Mouse (Mus musculus): ENCODE data around the gene Foxe3. TPM values are rescaled to one million over a fixed set of nuclear protein-coding genes. Genes with fewer than 3 reads are reported as not detected.
A peak's percentile ranks its signal among the peaks of the same experiment; 100 is the strongest.

The Foxe3 gene
- polyA plus RNA-seq, 1 experiment from 2014 or later: not detected

DNA sequence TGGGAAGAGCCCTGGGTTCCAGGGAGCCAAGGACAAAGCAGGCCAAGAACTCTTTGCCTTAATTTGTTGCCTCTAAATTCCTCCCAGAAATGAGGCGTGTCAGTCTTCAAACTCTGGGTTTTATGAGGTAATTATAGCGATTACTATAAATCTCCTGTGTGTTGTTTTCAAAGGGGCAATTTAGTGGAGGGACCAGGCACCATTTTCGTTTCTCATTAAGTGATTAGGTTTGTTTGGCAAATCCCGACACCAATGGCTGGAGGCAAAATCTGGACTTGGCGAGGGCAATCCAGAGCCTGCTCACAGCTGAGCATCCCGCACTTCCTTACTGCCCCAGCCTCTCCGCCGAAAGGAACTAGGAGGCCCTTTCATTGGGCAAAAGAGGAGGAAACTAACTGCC, 16.8 kb upstream of the Foxe3 start:
- 26% methylated on average over 8 of the region's 8 CpGs for WGBS
- Histone ChIP-seq H3K27me3 (peaks cover 34% of the 10 kb centered on the region), H3K9ac (no peak overlapping the region), H3K4me1 (peaks cover 12% of the 10 kb centered on the region), H3K27ac (no peak overlapping the region), H3K4me3 (replicated peaks) (no peak overlapping the region), H3K9me3 (replicated peaks) (no peaks in the 10 kb centered on the region), H3K4me2 (no peak overlapping the region), H3K36me3 (no peaks in the 10 kb centered on the region)
- ATAC-seq (replicated peaks; ENCODE audit: low FRiP score): no peak

DNA sequence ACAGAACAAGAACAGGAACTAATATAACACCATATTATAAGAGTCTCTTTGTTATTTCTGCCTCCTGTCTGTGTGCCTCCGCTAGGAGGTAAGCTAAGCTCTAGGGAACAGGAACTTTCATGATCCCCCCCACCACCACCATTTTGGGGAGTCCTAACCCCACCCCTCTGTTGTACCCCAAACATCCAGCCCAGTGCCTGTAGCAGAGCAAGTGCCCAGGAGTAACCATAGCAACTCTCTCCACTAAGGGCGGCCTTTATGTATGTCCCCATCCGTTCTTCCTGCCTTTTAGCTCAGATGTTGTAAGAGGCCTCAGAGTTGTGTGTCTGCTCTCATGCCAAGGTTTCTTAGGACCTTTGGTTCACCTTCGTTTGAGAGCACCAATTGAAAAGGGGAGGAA, 16.3 kb upstream of the Foxe3 start:
- Histone ChIP-seq H3K27ac (no peak overlapping the region), H3K4me2 (no peak overlapping the region), H3K9ac (no peak overlapping the region), H3K9me3 (replicated peaks) (no peaks in the 10 kb centered on the region), H3K4me1 (peaks cover 12% of the 10 kb centered on the region), H3K4me3 (replicated peaks) (no peak overlapping the region), H3K36me3 (no peaks in the 10 kb centered on the region), H3K27me3 (peaks cover 34% of the 10 kb centered on the region)
- 0 out of 2 replicates have a peak, but pooled peaks have one; percentile 33 for ATAC-seq (replicated peaks; ENCODE audit: low FRiP score)
- 43% methylated on average over 4 of the region's 4 CpGs for WGBS

GRCm38 (mm10) chr4:114941311-114941710, 15.5 kb upstream of the Foxe3 start:
- Histone ChIP-seq H3K9ac (no peak overlapping the region), H3K4me2 (no peak overlapping the region), H3K4me3 (replicated peaks) (no peak overlapping the region), H3K27me3 (peaks cover 28% of the 10 kb centered on the region), H3K4me1 (peaks cover 12% of the 10 kb centered on the region), H3K36me3 (no peaks in the 10 kb centered on the region), H3K9me3 (replicated peaks) (no peaks in the 10 kb centered on the region), H3K27ac (no peak overlapping the region)
- WGBS: 56% methylated on average over 4 of the region's 4 CpGs
- no peak for ATAC-seq (replicated peaks; ENCODE audit: low FRiP score)

DNA sequence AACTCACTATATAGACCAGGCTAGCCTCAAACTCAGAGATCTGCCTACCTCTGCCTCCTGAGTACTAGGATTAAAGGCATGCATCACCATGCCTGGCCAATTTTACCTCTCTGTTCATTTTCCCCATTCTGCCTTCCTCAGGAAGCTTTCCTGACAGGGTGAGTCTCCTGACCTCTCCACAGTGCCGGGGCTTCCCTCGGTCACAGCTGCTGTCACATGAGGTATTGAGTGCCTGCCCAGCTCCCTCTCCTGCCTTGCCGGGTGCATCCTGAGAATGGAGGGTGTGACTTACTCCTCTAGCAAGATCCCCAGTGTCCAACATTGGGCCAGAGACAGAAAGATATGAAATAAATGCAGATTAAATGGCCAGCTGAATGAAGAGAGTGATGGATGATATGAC, 12.4 kb upstream of the Foxe3 start:
- no peak for ATAC-seq (replicated peaks; ENCODE audit: low FRiP score)
- Histone ChIP-seq H3K27ac (no peak overlapping the region), H3K4me3 (replicated peaks) (no peak overlapping the region), H3K27me3 (peaks cover 25% of the 10 kb centered on the region), H3K36me3 (no peaks in the 10 kb centered on the region), H3K9me3 (replicated peaks) (no peaks in the 10 kb centered on the region), H3K4me2 (no peak overlapping the region), H3K9ac (no peak overlapping the region), H3K4me1 (peaks cover 12% of the 10 kb centered on the region)
- 39% methylated on average over 3 of the region's 3 CpGs for WGBS

DNA sequence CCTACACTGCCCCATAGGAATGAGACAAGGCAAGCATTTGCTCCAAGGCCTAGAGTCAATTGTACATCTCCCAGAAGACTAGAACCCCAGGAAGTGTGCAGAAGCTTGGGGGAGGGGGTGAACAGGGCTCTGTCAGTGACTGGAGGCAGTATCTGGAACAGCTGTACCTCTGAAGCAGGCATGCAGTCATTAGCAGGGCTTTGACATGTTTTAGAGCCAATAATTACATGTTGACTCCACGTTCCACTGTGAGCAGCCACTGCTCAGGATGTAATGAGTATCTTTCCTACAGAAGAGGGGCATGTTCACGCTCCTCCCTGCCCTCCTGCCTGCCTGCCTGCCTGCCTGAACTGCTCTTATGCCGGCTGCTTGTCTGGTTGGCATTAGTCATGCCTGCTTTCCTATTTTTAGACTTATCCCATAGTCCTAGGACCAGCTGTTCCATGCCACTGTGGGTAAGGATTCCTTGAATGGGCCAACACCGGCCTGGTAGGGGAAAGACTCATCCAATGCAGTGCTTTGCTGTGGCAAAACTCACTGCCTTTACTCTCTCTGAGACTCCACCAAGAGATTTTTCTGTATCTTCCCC, 11.7 kb upstream of the Foxe3 start:
- no peak for ATAC-seq (replicated peaks; ENCODE audit: low FRiP score)
- peaks cover 10% of the 10 kb centered on the region for H3K4me1 ChIP-seq
- WGBS: 69% methylated on average over 4 of the region's 4 CpGs
- H3K27me3 ChIP-seq: peaks cover 30% of the 10 kb centered on the region
- no peak overlapping the region for H3K9ac ChIP-seq
- H3K4me2 ChIP-seq: no peak overlapping the region
- H3K9me3 ChIP-seq (replicated peaks): no peaks in the 10 kb centered on the region
- H3K36me3 ChIP-seq: no peaks in the 10 kb centered on the region
- no peak overlapping the region for H3K4me3 ChIP-seq (replicated peaks)
- no peak overlapping the region for H3K27ac ChIP-seq

DNA sequence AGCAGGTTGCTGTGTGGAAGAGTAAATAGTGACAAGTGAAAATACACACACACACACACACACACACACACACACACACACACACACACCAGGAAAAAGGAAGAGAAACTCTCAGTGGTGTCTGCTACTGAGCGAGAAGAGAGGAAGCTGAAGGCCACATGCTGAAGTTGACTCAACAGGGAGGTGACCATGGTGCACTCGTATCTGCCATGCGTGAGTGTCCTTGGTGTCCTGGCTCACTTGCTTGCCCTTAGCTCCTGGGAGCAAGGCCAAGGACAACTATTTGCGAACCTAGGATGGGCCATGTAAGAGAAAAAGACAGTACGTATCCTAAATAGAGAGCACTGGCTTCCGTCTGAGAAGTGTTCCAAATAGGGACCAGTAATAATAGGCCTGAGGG, 8.4 kb upstream of the Foxe3 start:
- ATAC-seq (replicated peaks; ENCODE audit: low FRiP score): no peak
- H3K36me3 ChIP-seq: no peaks in the 10 kb centered on the region
- no peak overlapping the region for H3K9ac ChIP-seq
- 86% methylated on average over 6 of the region's 6 CpGs for WGBS
- no peaks in the 10 kb centered on the region for H3K4me1 ChIP-seq
- H3K27me3 ChIP-seq: peaks cover 53% of the 10 kb centered on the region
- H3K9me3 ChIP-seq (replicated peaks): no peaks in the 10 kb centered on the region
- H3K4me3 ChIP-seq (replicated peaks): no peak overlapping the region
- H3K27ac ChIP-seq: no peak overlapping the region
- no peak overlapping the region for H3K4me2 ChIP-seq

GRCm38 (mm10) chr4:114932747-114933146, 6.9 kb upstream of the Foxe3 start:
- Histone ChIP-seq H3K4me2 (no peak overlapping the region), H3K4me3 (replicated peaks) (no peak overlapping the region), H3K27ac (no peak overlapping the region), H3K9me3 (replicated peaks) (no peaks in the 10 kb centered on the region), H3K9ac (no peak overlapping the region), H3K27me3 (peaks cover 54% of the 10 kb centered on the region), H3K36me3 (no peaks in the 10 kb centered on the region), H3K4me1 (no peaks in the 10 kb centered on the region)
- ATAC-seq (replicated peaks; ENCODE audit: low FRiP score): no peak
- WGBS: 90% methylated on average over 4 of the region's 4 CpGs

DNA sequence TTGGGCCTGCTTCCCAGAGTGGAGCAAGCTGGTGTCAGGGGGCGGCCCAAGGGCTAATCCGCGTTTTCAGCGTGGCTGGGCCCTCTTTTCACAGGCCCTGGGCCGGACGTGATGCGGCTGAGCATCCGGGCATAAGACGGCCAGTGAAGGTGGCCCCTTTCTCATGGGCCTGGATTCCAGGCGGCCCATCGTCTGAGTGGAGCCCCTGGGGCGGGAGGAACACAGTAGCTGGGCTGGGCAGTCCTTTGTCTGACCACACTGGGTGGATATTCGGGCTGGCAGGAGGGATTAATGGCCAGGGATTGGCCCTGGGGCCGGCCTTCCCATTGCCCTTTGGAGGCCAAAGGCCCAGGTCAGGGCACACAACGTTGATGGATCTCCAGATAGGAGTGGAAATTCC, 3.3 kb upstream of the Foxe3 start:
- WGBS: 32% methylated on average over 15 of the region's 15 CpGs
- no peak for ATAC-seq (replicated peaks; ENCODE audit: low FRiP score)
- H3K4me1 ChIP-seq: peaks cover 18% of the 10 kb centered on the region
- no peak overlapping the region for H3K4me2 ChIP-seq
- H3K27ac ChIP-seq: no peak overlapping the region
- H3K27me3 ChIP-seq: peaks cover 79% of the 10 kb centered on the region
- H3K36me3 ChIP-seq: no peaks in the 10 kb centered on the region
- H3K9me3 ChIP-seq (replicated peaks): no peaks in the 10 kb centered on the region
- H3K9ac ChIP-seq: no peak overlapping the region
- H3K4me3 ChIP-seq (replicated peaks): no peak overlapping the region

DNA sequence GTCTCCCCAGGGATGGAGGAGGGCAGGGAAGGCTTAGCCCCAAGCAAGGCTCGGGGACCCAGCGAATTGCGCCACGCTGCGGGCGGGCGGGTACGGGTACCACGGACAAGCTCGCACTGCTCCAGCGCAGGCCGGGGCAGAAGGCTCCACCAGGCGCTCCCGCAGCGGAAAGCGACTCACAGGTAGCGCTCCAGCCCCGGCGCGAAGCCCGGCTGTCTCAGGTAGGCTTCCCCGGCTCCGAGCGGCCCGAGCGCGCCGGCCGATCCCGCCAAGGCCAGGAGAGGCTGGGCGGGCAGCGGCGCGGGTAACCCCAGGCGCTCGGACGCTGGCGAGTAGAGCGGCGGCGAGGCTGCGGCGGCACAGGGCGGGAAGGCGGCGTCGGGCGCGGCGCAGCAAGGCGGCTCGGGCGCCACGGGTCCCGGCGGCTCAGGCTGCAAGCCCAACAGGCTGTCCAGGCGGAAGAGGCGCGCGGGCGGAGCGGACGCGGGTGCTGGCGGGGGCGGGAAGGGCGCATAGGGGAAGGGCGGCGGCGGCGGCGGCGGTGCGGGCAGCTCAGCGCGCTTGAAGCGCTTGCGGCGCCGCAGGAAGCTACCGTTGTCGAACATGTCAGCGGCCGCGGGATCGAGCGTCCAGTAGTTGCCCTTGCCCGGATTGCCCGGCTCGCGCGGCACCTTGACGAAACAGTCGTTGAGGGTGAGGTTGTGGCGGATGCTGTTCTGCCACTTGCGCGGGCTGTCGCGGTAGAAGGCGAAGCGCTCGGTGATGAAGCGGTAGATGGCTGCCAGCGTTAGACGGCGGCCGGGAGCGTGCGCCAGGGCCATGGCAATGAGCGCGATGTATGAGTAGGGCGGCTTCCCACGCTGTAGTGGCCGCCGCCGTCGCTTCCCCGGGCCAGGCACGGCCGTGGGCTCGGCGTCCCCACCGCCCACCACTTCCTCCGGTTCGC, 569 bp downstream of the Foxe3 start:
- peak overlapping the region; percentile 91 for H3K4me2 ChIP-seq
- peak; percentile 59 for ATAC-seq (replicated peaks; ENCODE audit: low FRiP score)
- peaks cover 18% of the 10 kb centered on the region for H3K4me1 ChIP-seq
- peak overlapping the region; percentile 48 for H3K9ac ChIP-seq
- peak overlapping the region; percentile 52 for H3K4me3 ChIP-seq (replicated peaks)
- no peaks in the 10 kb centered on the region for H3K36me3 ChIP-seq
- WGBS: under 1% methylated on average over 100 of the region's 125 CpGs
- H3K9me3 ChIP-seq (replicated peaks): no peaks in the 10 kb centered on the region
- H3K27me3 ChIP-seq: peaks cover 80% of the 10 kb centered on the region
- H3K27ac ChIP-seq: no peak overlapping the region

DNA sequence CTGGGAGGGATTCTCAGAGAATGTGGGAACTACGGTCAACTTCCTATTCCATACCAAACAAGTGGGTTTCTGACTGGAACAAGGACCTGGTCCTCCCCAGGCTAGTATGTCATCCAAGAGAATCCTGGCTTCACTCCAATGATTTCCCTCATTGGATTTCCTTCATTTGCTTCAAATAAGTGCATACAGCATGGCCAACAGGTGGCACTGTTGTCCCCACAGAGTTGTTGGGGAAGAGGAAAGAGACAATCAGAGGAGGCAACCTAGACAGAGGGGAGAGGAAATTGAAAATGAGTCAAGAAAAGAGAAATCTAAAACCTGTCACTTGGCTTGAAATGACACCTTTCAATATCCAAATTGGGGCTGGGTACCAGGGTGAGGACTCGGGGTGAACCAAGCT, 8.7 kb downstream of the Foxe3 start:
- no peak for ATAC-seq (replicated peaks; ENCODE audit: low FRiP score)

DNA sequence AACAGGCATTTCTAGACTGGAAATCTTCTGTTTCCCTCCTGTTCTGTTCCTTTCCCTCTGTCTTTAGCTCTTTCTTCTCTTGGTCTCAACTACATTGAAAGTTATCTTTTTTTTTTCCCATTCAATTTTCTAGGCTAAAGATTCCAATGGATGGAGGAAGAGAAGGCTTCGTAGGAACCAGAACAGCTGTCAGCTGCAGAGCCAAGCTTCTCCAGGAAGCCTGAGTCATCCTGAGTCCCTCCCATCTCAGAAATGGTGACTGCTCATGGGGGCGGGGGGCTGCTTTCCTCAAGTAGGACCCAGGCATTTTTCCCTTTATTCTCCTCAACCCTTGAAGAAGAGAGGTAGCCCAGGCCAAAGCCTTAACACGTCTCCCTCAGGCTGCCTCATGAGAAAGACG, 9.8 kb downstream of the Foxe3 start:
- Histone ChIP-seq H3K4me3 (replicated peaks) (no peak overlapping the region), H3K9ac (no peak overlapping the region), H3K4me1 (peaks cover 26% of the 10 kb centered on the region), H3K9me3 (replicated peaks) (no peaks in the 10 kb centered on the region), H3K4me2 (no peak overlapping the region), H3K27ac (no peak overlapping the region), H3K36me3 (peaks cover 3% of the 10 kb centered on the region; the same call in 1 of the 2 replicates), H3K27me3 (peaks cover 65% of the 10 kb centered on the region)
- no peak for ATAC-seq (replicated peaks; ENCODE audit: low FRiP score)
- WGBS: 63% methylated on average over 4 of the region's 4 CpGs

More for the DNA sequence above, 8.7 kb downstream of the Foxe3 start:
- 50% methylated on average over 2 of the region's 2 CpGs for WGBS
- Histone ChIP-seq H3K9me3 (replicated peaks) (no peaks in the 10 kb centered on the region), H3K27me3 (peaks cover 64% of the 10 kb centered on the region), H3K4me1 (peaks cover 19% of the 10 kb centered on the region), H3K27ac (no peak overlapping the region), H3K4me2 (no peak overlapping the region), H3K4me3 (replicated peaks) (no peak overlapping the region), H3K36me3 (peaks cover 3% of the 10 kb centered on the region; the same call in 1 of the 2 replicates), H3K9ac (no peak overlapping the region)

DNA sequence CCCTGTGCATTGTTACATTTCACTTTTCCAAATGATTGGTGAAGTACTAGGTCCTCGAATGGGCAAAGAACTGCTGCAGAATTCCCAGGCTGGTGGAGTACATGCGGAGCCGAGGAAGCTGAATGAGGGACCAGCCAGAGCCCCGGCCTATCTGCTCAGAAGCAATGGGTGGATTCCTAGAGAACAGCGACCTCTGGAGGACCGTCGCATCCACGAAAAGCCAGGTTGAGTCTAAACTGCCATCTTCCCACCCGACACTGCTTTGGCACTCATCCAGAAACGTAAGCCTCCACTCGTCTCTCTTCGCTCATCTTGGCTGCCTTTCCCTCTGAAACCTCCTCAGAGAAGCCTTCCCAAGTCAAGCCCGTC, 12.2 kb downstream of the Foxe3 start:
- Histone ChIP-seq H3K27ac (no peak overlapping the region), H3K4me1 (peaks cover 48% of the 10 kb centered on the region), H3K9me3 (replicated peaks) (no peaks in the 10 kb centered on the region), H3K4me2 (peak overlapping the region; percentile 47; the same call in 1 of the 2 replicates), H3K36me3 (no peaks in the 10 kb centered on the region), H3K9ac (no peak overlapping the region), H3K27me3 (peaks cover 74% of the 10 kb centered on the region), H3K4me3 (replicated peaks) (no peak overlapping the region)
- WGBS: 6% methylated on average over 13 of the region's 13 CpGs
- ATAC-seq (replicated peaks; ENCODE audit: low FRiP score): no peak

All from kidney, embryonic 15.5 days (tissue).